Mouse (Mus musculus) right cerebral cortex, postnatal 10 days (tissue): Measurements from ENCODE around the gene Clec16a.
A peak's percentile ranks its signal among the peaks of the same experiment; 100 is the strongest.

Experiments
- DNase-seq, 2 experiments: peaks; one replicate each; pipeline ENCODE4 v3.0.0; 2021; ENCODE audit warnings: low spot score in 2 of 2

Clec16a gene

GRCm38 (mm10) chr16:10716696-10717095 is 171.6 kb downstream of the Clec16a start:
- DNase-seq: no peak

DNA sequence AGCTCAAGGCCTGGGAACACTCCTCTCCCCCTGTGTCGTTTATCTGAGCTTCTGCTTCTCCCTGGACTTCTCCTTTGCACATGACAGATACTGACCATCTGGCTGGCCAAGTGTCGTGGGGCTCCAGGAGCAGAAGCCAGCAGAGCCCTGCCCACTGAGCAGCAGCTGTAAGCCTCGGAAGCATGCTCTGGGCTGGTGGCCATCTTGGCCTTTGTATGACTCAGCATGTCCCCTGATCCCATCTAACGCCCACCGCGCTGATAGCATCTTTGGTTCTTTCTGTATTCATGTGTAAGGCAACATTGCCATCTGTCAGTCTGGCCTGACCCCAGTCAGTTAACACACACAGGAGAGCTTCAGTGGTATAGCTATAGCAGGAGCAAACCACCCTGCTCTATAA is 174.8 kb downstream of the Clec16a start:
- no peak for DNase-seq

DNA sequence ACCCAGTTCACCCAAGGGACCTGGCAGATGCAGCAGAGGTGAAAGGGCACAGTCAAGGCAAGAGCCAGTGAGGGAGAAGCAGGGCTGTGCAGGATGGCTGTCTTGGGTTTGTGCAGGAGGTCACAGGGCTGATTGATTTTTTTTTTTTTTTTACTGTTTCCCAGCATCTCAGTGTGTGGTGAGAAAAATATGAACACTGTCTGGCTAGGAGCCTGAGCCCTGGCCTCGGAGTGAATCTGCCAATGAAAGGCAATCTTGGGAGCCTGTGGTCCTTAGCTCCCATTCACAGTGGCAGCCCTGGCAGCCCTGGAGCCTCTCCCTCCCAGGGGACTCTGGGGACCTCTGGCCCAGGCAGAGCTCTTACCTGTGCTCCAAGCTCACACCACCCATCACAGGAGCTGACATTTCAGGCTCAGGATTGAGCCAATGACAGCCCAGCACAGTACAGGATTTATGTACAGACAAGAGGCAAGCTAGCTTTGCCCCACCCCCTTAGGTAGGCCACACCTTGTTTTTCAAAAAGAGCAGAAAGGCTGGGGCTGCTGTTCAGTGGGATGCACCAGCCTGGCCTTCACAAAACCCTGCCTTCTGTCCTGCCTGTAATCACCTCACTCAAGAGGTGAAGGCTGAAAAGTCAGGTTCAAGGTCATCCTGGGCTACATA is 177.9 kb downstream of the Clec16a start:
- DNase-seq: no peak

DNA sequence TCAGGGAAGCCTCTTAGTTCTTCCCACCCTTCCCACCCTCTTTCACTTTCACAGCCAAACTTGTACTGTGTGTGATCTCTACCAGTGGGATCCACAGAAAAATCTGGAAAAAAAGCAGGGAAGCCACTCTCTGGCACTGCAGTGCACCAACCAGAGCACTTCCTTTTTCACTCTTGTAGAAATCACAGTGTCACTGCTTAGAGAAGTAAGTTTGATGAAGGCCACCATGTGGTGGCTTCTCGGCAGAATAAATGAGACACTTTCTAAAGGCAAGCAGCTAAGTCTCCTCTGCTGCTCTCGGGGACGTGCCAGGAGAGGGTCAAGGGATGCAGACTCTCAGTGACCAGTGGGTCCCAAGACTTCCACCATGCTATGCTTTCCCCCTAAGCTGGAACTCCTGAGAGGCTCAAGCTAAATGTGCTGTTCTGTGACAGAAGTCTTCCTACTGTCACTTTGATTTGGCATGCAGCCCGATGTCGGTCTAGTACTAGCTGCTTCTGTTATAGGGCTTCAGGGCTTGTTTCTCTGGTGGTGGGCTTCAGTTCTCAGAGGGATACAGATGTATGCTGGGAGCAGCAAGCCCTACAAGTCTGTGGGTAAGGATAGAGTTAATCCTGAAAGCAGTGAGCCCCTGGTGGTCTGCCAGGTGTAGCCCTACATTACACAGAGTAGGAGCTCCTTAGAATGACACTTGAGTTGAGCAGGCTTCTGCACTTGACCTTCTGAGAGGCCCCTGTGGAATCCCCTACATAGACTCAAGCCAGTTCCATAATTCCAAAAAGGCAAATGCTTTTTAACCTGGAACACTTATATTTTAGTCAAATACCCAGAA is 178.9 kb downstream of the Clec16a start:
- DNase-seq: peak in 1 of 2 experiments; percentile 49

- DNase-seq: no peak
Measured at GRCm38 (mm10) chr16:10725156-10725555, 180.0 kb downstream of the Clec16a start.

- no peak for DNase-seq
Measured at GRCm38 (mm10) chr16:10727630-10728029, 182.5 kb downstream of the Clec16a start.

GRCm38 (mm10) chr16:10728886-10729285 is 183.7 kb downstream of the Clec16a start:
- no peak for DNase-seq

- DNase-seq: no peak
Measured at GRCm38 (mm10) chr16:10730941-10731340, 185.8 kb downstream of the Clec16a start.

GRCm38 (mm10) chr16:10731785-10732184 is 186.6 kb downstream of the Clec16a start:
- no peak for DNase-seq

- no peak for DNase-seq
Measured at GRCm38 (mm10) chr16:10732421-10732820, 187.3 kb downstream of the Clec16a start.

DNA sequence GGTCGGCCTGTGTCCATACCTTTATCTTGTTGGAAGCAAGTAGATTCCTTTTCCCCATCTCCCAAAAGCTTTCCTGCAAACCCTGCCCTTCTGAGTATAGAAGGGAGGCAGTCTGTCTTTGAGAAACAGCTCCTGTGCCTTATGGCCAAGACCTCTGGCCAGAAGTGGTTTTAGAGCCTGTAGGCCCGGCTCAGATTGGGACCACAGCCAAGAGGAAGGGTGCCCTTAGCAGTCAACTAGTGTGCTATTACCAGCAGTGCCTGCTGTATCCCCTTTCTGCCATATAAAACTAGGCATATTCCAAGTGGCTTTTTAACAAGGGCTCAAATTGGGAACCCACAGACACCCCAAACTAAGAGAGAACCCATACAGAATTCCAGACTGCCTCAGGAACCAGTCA is 190.6 kb downstream of the Clec16a start:
- DNase-seq: no peak

- DNase-seq: no peak
Measured at GRCm38 (mm10) chr16:10736364-10736763, 191.2 kb downstream of the Clec16a start.

- no peak for DNase-seq
Measured at GRCm38 (mm10) chr16:10737571-10737970, 192.4 kb downstream of the Clec16a start.

- DNase-seq: no peak
Measured at GRCm38 (mm10) chr16:10738866-10739265, 193.7 kb downstream of the Clec16a start.

- no peak for DNase-seq
Measured at GRCm38 (mm10) chr16:10739854-10740398, 194.8 kb downstream of the Clec16a start.

GRCm38 (mm10) chr16:10741082-10741481 is 195.9 kb downstream of the Clec16a start:
- DNase-seq: no peak

DNA sequence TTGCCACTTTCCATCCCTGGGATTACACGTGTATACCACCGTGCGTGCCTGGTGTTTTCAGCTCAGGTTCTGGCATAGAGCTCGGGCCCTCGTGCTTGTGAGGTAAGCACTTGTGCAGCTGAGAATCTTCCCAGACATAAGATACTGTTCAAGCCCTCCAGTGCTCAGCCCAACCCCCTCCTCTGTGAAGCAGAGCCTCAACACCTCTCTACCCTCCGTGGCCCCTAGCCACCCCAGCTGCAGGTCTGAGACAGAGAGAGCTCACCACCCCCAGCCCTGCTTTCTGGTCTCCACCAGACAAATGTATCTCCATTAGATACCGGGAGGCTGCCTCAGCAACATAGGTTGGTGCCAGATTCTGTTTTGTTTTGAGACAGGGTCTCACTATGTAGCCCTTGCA is 204.1 kb downstream of the Clec16a start:
- no peak for DNase-seq

GRCm38 (mm10) chr16:10749824-10750223 is 204.7 kb downstream of the Clec16a start:
- DNase-seq: peak; percentile 63 to 66

DNA sequence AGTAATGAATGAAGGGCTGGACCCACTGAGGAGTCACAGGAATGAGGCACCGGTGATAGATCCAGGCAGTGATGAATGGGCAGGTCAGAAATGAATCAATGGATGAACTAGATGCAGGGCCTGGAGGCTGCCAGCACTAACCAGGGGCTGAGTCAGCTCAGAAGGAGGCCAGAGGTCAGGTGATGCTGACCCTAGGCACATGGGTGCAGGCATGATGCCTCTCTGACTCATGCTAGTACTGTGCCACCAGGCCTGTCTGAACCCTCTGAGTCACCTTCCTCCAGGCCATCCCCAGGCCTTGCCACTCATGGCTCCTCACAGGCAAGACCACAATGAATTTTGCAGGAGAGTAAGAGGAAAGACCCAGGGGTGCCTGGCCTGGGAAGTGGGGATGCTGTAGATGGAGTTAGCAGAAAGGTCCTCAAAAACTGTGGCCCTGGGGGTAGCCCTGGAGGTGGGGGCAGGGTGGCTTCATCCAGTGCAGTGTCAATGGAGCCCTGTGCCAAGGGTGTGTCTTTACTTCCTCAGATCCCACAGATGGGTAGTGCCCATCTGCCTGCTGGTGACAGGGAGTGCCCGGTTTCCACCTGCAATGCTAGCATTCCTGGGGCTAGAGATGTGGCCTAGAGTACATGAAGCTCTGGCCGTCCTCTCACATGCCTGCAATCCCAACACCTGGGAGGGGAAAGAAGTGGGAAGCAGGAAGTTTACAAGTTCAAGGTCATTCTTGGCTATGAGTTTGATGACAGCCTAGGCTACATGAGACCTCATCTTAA is 209.6 kb downstream of the Clec16a start:
- no peak for DNase-seq

DNA sequence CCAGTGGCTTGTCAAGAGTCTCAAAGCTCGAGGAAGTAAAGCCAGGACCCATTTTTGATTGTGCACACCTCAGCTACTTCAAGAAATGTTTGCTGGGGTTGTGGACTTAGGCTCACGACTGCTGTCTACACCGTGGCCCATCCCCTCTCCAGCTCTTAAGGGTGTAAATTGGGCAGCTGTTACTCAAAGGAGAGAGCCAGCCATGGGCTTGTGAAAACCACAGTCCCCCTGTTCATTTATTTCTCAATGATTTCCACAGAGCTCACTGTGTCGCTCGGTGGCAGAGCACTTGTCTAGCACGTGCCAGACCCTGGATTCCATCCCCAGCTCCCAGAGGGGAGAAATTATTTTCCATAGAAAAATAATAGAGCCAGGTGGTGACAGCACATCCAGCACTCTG is 211.0 kb downstream of the Clec16a start:
- no peak for DNase-seq

GRCm38 (mm10) chr16:10761182-10761581 is 216.0 kb downstream of the Clec16a start:
- no peak for DNase-seq

DNA sequence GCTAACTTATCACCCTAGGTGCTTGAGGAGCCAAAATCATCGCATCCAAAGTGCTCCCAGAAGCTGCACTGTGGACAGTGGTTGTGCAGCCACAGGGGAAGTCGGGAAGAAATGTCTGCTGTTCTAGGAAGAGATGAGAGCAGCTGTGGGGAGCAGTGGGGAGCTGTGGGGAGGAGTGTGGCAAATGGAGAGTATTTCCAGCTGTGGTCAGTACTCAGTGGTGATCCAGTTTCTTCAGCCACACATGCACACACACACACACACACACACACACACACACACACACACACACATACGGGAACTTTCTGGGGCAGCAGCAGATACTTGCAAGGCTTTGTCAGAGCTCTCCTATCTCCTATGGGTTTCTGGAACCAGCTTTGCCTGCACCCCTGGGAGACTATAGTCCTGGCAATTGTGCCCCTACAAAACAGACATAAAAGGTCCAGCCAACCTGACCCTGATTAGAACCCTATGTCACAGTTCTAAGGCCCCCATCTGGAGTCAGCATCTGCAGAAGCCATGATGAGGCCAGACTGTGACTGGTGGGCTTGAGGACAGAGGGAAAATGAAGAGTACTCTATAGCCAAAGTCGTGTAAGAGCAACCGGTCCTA is 217.5 kb downstream of the Clec16a start:
- no peak for DNase-seq
